Mouse (Mus musculus): ENCODE measurements around the gene Chaf1a. TPM values are rescaled to one million over a fixed set of nuclear protein-coding genes. Genes with fewer than 3 reads are reported as not detected.

Gene Chaf1a
- polyA plus RNA-seq, 1 experiment: not detected

DNA sequence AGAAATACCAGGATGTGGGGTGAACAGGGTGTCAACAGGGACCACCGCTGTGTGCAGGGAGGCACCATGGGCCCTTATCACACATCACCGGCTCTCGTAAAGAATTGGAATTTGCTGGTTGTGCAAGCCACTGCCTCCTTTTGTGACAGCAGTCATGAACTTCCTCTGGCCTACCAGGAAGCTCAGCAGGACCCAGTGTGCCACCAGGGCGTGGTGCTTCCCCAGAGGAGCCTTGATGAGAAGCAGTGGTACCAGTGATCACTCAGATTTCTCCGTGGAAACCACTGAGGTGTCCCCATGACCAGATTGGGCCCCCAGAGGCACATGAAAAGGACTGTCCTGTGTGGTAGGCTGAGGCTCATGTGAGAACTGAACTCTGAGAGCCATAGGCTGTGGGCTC, 16.9 kb upstream of the Chaf1a start:
- H3K4me1 ChIP-seq (ENCODE audit: control insufficient read depth, insufficient read depth, low read length): peaks cover 39% of the 10 kb centered on the region
- H3K27ac ChIP-seq (ENCODE audit: insufficient read depth, low read depth, low read length): no peak overlapping the region
- H3K4me3 ChIP-seq (ENCODE audit: insufficient read depth, low read depth, low read length): no peak overlapping the region
- WGBS: 89% methylated on average over 5 of the region's 5 CpGs
- TF ChIP-seq POLR2A (IDR thresholded peaks at IDR 0.05; ENCODE audit: insufficient read depth, low read depth, low read length): no peak

DNA sequence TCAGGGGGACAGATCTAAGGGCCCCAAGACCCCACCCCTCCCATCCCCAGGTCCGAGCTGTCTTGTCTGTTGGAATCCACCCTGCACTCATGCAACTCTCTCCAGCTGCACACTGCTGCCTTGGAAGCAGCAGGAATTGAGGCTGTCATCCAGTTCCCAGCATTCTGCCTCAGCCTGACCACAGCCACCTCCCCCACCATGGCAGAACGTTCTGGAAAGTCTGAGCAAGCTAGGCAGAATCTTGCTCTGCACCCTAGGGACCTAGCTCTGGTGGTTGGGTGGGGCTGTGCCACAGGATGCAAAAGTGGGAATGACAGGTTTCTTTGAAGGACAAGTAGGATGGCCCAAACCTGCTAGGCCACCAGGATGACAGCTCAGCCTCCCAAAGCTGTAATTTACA, 15.8 kb upstream of the Chaf1a start:
- TF ChIP-seq POLR2A (IDR thresholded peaks at IDR 0.05; ENCODE audit: insufficient read depth, low read depth, low read length): no peak
- TF ChIP-seq CTCF (IDR thresholded peaks at IDR 0.05; ENCODE audit: insufficient read depth, low read depth, low read length): no peak
- Histone ChIP-seq H3K4me1 (ENCODE audit: control insufficient read depth, insufficient read depth, low read length) (peaks cover 39% of the 10 kb centered on the region), H3K4me3 (ENCODE audit: insufficient read depth, low read depth, low read length) (no peak overlapping the region), H3K27ac (ENCODE audit: insufficient read depth, low read depth, low read length) (no peak overlapping the region)
- 61% methylated on average over 2 of the region's 2 CpGs for WGBS

GRCm38 (mm10) chr17:56024931-56025330, 15.3 kb upstream of the Chaf1a start:
- Histone ChIP-seq H3K4me1 (ENCODE audit: control insufficient read depth, insufficient read depth, low read length) (peaks cover 39% of the 10 kb centered on the region), H3K27ac (ENCODE audit: insufficient read depth, low read depth, low read length) (no peak overlapping the region), H3K4me3 (ENCODE audit: insufficient read depth, low read depth, low read length) (no peak overlapping the region)
- TF ChIP-seq CTCF (IDR thresholded peaks at IDR 0.05; ENCODE audit: insufficient read depth, low read depth, low read length) (no peak), POLR2A (IDR thresholded peaks at IDR 0.05; ENCODE audit: insufficient read depth, low read depth, low read length) (no peak)
- WGBS: 81% methylated on average over 5 of the region's 5 CpGs

DNA sequence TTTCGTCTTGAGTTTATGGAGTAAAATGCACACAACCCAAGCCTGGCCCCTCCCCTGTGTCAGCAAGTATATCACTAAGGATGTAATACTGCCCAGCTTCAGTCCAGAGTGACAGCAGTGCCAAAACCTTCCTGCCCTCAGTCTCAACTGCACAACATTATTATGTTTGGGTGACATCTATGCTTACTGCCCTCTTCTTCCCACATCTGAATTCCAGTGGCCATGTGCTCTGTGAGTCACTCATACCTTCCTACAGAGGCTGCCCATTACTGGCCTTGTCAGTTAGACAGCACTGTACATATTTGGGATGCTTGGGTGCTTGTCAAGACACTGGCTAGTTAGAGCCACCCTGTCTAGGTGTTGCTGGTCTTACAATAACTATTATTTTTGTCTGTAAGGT, 13.9 kb upstream of the Chaf1a start:
- Histone ChIP-seq H3K4me3 (ENCODE audit: insufficient read depth, low read depth, low read length) (no peak overlapping the region), H3K4me1 (ENCODE audit: control insufficient read depth, insufficient read depth, low read length) (peaks cover 39% of the 10 kb centered on the region), H3K27ac (ENCODE audit: insufficient read depth, low read depth, low read length) (no peak overlapping the region)
- TF ChIP-seq CTCF (IDR thresholded peaks at IDR 0.05; ENCODE audit: insufficient read depth, low read depth, low read length) (no peak), POLR2A (IDR thresholded peaks at IDR 0.05; ENCODE audit: insufficient read depth, low read depth, low read length) (no peak)
- WGBS: 96% methylated on average over 1 of the region's 1 CpGs

GRCm38 (mm10) chr17:56026881-56027280, 13.4 kb upstream of the Chaf1a start:
- 83% methylated on average over 1 of the region's 1 CpGs for WGBS
- peaks cover 33% of the 10 kb centered on the region for H3K4me1 ChIP-seq (ENCODE audit: control insufficient read depth, insufficient read depth, low read length)
- no peak for TF ChIP-seq POLR2A (IDR thresholded peaks at IDR 0.05; ENCODE audit: insufficient read depth, low read depth, low read length)
- no peak for TF ChIP-seq CTCF (IDR thresholded peaks at IDR 0.05; ENCODE audit: insufficient read depth, low read depth, low read length)
- no peak overlapping the region for H3K27ac ChIP-seq (ENCODE audit: insufficient read depth, low read depth, low read length)
- no peak overlapping the region for H3K4me3 ChIP-seq (ENCODE audit: insufficient read depth, low read depth, low read length)

- Histone ChIP-seq H3K4me3 (ENCODE audit: insufficient read depth, low read depth, low read length) (no peak overlapping the region), H3K4me1 (ENCODE audit: control insufficient read depth, insufficient read depth, low read length) (peaks cover 29% of the 10 kb centered on the region), H3K27ac (ENCODE audit: insufficient read depth, low read depth, low read length) (no peak overlapping the region)
- TF ChIP-seq CTCF (IDR thresholded peaks at IDR 0.05; ENCODE audit: insufficient read depth, low read depth, low read length): no peak
- TF ChIP-seq POLR2A (IDR thresholded peaks at IDR 0.05; ENCODE audit: insufficient read depth, low read depth, low read length): no peak
- whole genome bisulfite sequencing: 78% methylated on average over 5 of the region's 5 CpGs
Measured at GRCm38 (mm10) chr17:56027801-56028441, 12.3 kb upstream of the Chaf1a start.

DNA sequence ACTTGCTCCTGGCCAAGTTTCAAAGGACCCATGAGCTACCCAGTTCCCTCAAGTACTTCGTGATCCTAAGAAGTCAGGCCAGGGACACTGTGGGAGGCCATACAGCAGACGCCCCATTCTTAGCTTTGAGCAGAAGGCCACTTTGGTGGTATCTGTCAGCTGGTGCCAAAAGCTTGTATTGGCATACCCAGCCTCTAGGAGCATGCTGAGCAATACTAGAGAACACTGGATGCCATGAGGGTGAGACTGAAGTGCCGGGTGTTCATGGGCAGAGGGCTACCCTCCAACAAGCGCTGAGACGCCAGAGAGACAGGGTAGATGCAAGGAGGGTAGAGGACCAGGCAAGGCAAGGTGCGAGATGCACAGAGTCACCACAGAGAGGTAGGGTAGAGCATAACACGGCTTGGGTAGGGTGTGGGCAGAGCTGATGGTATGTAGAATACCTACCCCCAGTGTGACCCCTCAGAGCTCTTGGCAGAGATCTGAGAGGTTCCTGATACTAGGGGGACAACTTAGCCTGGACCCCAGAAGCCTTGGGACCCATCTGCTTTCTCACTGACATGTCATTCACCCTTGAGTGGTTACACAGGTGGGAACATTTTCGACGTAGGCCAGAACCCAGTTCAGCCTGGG, 9.9 kb upstream of the Chaf1a start:
- H3K27ac ChIP-seq (ENCODE audit: insufficient read depth, low read depth, low read length): no peak overlapping the region

GRCm38 (mm10) chr17:56030919-56031318, 9.3 kb upstream of the Chaf1a start:
- TF ChIP-seq CTCF (IDR thresholded peaks at IDR 0.05; ENCODE audit: insufficient read depth, low read depth, low read length) (no peak), POLR2A (IDR thresholded peaks at IDR 0.05; ENCODE audit: insufficient read depth, low read depth, low read length) (no peak)
- Histone ChIP-seq H3K4me3 (ENCODE audit: insufficient read depth, low read depth, low read length) (no peak overlapping the region), H3K27ac (ENCODE audit: insufficient read depth, low read depth, low read length) (no peak overlapping the region), H3K4me1 (ENCODE audit: control insufficient read depth, insufficient read depth, low read length) (peaks cover 37% of the 10 kb centered on the region)
- WGBS: 63% methylated on average over 5 of the region's 5 CpGs

More for the DNA sequence above, 9.9 kb upstream of the Chaf1a start:
- Histone ChIP-seq H3K4me1 (ENCODE audit: control insufficient read depth, insufficient read depth, low read length) (peaks cover 37% of the 10 kb centered on the region), H3K4me3 (ENCODE audit: insufficient read depth, low read depth, low read length) (no peak overlapping the region)
- 78% methylated on average over 9 of the region's 9 CpGs for WGBS
- no peak for TF ChIP-seq CTCF (IDR thresholded peaks at IDR 0.05; ENCODE audit: insufficient read depth, low read depth, low read length)
- no peak for TF ChIP-seq POLR2A (IDR thresholded peaks at IDR 0.05; ENCODE audit: insufficient read depth, low read depth, low read length)

DNA sequence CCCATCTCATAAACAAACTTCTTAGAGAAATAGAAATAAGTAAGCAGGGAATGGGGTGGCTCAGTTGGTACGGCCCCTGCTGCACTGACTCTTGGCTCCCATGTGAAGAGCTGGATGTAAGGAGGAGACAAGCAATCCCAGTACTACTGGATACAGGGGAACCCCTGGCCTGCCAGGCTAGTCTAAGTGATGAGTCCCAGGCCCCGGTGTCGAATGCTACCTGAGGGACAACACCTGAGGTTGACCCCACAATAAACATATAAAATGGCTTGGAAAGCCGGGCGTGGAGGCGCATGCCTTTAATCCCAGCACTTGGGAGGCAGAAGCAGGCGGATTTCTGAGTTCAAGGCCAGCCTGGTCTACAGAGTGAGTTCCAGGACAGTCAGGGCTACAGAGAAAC, 8.8 kb upstream of the Chaf1a start:
- WGBS: 95% methylated on average over 7 of the region's 7 CpGs
- Histone ChIP-seq H3K4me3 (ENCODE audit: insufficient read depth, low read depth, low read length) (no peak overlapping the region), H3K27ac (ENCODE audit: insufficient read depth, low read depth, low read length) (no peak overlapping the region), H3K4me1 (ENCODE audit: control insufficient read depth, insufficient read depth, low read length) (peaks cover 37% of the 10 kb centered on the region)
- no peak for TF ChIP-seq POLR2A (IDR thresholded peaks at IDR 0.05; ENCODE audit: insufficient read depth, low read depth, low read length)
- TF ChIP-seq CTCF (IDR thresholded peaks at IDR 0.05; ENCODE audit: insufficient read depth, low read depth, low read length): no peak

Data from olfactory bulb, adult 2 months (tissue).